Mouse (Mus musculus) common myeloid progenitor, adult 5-6 weeks (primary cell): ENCODE measurements around the gene Glrx5. TPM values are rescaled to one million over a fixed set of nuclear protein-coding genes. Genes with fewer than 3 reads are reported as not detected.

Experiments
- ATAC-seq: replicated peaks from 2 replicates; pipeline ENCODE4 v1.8.0; 2016; ENCODE audit warnings: low read depth, mild to moderate bottlenecking, moderate TSS enrichment, inconsistent platforms; ENCODE audit not compliant: poor library complexity, severe bottlenecking
- total RNA-seq: library from RNA; stranded (forward); fragments of 200-1000, 187-1606 nt; gene quantifications from 2 replicates; pipeline ENCODE4 v1.2.3, GENCODE M21; 2017

Glrx5 gene
- total RNA-seq, 1 experiment from 2014 or later = 42.8 TPM

DNA sequence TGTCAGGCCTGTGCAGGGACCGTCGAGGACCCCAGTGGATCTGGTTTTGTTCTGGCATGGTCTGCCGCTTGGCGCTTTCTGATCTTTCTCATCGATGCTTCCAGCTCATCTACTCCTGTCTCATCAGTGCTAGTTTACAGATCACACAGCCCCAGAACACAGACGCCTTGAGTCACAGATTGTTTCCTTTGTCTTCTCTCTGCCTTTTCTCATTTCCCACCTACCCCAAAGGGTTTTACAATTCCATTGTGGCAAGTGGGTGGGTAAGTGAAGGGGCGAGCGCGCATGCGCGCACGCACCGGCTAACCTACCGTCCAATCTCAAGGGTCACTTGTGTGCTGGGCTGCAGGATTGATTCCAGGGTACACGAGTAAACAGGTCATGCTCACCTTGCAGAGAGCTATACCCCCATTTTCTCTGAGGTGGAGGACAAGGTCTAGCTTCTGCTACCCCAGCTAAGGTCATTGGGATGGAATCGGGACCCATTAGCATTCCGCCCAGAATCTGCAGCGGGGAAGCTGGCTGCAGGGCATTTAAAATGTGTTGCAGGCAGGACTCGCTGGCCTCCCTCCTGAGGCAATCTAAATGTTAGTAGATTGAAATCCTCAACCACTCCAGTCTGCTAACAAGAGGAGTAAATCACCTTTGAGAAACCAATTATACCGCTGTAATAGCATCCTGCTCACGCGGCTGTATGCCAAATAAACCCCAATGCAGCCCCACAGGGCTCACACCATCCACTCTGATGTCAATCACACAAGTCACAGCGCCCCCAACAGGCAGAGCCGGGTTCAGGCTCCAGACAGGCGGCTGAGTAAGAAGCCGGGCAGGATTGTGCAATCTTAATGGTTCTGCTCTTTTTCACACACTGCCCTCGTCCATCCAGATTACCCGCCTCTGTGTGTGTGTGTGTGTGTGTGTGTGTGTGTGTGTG is 31.0 kb downstream of the Glrx5 start:
- ATAC-seq = no peak

DNA sequence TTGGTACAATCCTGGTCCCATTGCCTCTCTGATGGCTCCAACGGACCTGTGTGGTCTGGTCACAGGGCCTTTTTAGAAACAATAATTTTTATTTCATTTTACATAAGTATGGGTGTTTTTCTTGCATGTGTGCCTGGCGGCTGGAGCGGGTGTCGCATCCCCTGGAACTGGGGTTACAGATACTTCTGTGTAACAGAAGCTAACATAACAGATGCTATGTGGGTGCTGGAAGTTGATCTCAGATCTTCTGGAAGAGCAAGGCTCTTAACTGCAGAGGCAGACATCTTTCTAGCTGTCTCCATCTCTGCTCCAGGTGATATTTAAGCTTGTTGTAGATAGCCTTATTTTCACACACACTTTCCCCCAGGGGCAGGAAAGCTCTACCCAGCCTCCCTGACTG is 31.7 kb downstream of the Glrx5 start:
- no peak for ATAC-seq

DNA sequence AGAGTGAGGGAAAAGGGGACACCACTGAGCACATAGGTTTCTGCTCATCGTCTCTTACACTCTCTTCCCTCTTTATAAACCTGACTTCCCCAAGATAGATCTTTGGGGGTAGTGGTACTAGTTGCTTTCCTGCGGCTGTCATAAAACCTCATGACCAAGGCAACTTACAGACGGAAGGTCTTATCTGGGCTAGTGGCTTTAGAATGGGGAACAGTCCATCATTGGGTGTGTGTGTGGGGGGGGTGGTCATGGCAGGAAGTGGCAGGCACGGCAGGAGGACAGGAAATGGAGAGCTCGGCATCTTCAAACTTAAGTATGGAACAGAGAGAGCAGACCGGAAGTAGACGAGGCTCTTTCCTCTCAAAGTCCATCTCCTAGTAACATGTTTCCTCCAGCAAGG is 32.6 kb downstream of the Glrx5 start:
- ATAC-seq = peak; percentile 61

DNA sequence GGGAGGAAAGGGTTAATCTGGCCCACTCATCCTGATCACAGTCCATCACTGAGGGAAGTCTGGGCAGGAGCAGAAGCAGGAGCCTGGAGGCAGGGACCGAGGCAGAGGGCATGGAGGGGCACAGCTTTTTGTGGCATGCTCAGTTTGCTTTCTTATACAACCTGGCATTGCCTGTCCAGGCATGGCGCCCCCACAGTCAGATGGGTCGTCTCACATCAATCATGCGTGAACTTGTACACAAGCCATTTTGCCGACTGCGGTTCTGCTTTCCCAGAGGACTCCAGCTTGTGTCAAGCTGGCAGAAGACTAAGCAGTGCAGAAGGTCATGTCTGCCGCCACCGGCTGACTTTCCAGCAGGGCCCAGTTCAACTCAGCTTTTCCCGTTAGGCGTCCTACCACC is 34.0 kb downstream of the Glrx5 start:
- ATAC-seq = no peak

- ATAC-seq = peak; percentile 76
Observed at GRCm38 (mm10) chr12:105068911-105069310, 36.4 kb downstream of the Glrx5 start.

GRCm38 (mm10) chr12:105073708-105074107 is 41.2 kb downstream of the Glrx5 start:
- ATAC-seq = peak; percentile 78

GRCm38 (mm10) chr12:105075496-105075895 is 43.0 kb downstream of the Glrx5 start:
- ATAC-seq = peak; percentile 45

GRCm38 (mm10) chr12:105076511-105076910 is 44.0 kb downstream of the Glrx5 start:
- no peak for ATAC-seq

DNA sequence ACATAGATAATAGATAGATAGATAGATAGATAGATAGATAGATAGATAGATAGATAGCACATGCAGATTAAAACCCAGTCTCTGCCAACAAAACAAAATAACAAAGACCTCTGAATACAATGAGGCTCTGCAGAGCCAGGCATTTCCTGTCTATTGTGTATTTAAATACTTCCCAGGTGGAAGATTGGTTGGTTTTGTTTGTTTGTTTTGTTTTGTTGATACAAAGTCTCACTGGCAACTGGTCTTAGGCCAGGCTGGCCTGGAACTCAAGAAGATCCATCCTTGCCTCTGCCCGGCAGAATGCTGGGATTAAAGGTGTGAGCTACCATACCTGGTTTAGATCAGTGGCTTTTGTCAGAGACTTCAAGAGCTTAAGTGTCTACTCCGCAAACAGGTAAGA is 44.7 kb downstream of the Glrx5 start:
- no peak for ATAC-seq

DNA sequence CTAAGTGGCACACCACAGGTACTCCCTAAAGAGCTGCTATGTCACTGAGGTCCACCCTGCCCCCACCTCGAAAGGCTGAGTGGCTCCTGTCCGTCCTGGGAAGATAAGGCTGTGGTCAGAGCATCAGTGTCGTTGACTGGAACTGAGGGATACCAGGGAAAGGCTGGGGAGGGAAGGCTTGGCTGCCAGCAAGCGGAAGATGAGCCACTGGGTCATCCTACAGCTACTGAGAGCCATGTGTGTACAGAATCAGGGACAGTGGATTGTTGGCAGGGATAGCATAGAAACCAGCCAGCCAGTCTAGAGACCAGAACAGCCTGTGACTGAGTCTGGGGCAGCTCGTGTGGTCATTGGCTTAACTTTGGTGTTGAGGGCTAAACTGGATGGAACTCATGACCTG is 51.7 kb downstream of the Glrx5 start:
- ATAC-seq = no peak

- ATAC-seq = no peak
Observed at GRCm38 (mm10) chr12:105084816-105085215, 52.3 kb downstream of the Glrx5 start.

DNA sequence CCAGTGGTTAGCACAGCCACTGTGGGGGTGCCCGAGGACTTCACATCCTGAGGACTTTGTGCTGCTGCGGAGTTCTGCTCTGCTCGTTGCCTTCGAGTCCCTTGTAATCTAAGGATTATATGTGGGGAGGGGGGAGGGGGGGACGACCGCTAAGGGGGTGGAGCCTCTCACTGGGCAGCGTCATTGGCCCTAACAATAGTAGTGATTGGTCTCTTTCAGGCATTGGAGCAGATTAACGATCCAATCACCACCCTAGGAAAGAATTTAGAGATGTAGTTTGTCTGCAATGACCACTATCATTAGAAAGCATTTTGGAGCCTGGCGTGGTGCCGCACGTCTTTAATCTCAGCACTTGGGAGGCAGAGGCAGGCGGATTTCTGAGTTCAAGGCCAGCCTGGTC is 52.8 kb downstream of the Glrx5 start:
- no peak for ATAC-seq

DNA sequence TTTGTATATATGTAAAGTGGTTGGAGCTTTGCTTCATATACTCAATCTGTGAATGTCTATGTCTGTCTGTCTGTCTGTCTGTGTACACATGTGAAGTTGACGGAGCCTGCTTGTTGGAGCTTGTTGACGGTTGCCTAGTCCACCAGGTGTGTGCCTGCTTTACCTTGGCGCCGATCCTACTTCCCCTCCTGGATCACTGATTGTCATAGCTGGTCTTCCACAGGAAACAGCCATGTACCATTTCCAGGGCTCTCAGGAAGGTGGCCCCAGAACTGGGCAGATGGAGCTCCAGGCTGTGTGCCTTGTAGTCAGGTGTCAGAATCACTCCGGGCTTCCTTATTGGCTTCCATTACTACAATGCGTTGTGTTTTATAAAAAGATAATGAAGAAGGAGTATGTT is 54.3 kb downstream of the Glrx5 start:
- no peak for ATAC-seq

GRCm38 (mm10) chr12:105087353-105087752 is 54.9 kb downstream of the Glrx5 start:
- ATAC-seq = no peak

DNA sequence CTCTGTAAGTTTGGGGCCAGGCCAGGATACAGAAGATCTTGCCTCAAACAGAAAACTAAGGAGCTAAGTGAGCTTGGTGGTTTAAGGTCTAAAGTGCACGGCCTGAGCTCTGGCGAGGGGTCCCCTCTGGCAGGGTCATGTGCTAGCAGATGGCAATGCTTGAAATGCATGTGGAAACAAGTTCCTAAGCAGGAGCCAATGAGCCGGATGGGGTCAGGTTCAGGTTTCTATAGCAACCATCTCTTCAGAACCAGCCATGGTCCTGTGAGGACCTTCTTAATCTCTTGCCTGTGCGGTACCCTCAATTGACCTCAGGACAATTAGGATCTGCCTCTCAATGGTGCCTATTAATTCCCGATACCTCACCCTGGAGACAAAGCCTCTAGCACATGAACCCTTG is 56.7 kb downstream of the Glrx5 start:
- no peak for ATAC-seq

GRCm38 (mm10) chr12:105091604-105092003 is 59.1 kb downstream of the Glrx5 start:
- no peak for ATAC-seq

Other genes starting within 250 kb of the Glrx5 start
- gene Clmn, start 167.6 kb upstream of the Glrx5 start, total RNA-seq = under 0.01 and 4.8 TPM in 2 replicates
- gene Syne3, start 22.9 kb upstream of the Glrx5 start, total RNA-seq = 23.0 and 25.3 TPM in 2 replicates
- gene Tcl1b2, start 113.3 kb downstream of the Glrx5 start, total RNA-seq = not detected in 2 replicates
- not detected in 2 replicates for gene Tcl1b1, start 127.0 kb downstream of the Glrx5 start, total RNA-seq
- not detected in 2 replicates for gene Tcl1b5, start 143.7 kb downstream of the Glrx5 start, total RNA-seq
- not detected in 2 replicates for gene Tcl1b3, start 158.4 kb downstream of the Glrx5 start, total RNA-seq
- not detected in 2 replicates for gene Tcl1b4, start 169.3 kb downstream of the Glrx5 start, total RNA-seq
- not detected in 2 replicates for gene Tcl1, start 190.1 kb downstream of the Glrx5 start, total RNA-seq